Mouse (Mus musculus): ENCODE measurements around the gene Alox12b. TPM values are rescaled to one million over a fixed set of nuclear protein-coding genes. Genes with fewer than 3 reads are reported as not detected.

Gene Alox12b
- polyA plus RNA-seq, 1 experiment from 2014 or later, result not detected

GRCm38 (mm10) chr11:69125919-69126705 lies 30.7 kb upstream of the Alox12b start:
- H3K36me3 ChIP-seq (ENCODE audit: control insufficient read depth, insufficient read depth, low read length), result no peaks in the 10 kb centered on the region
- H3K27me3 ChIP-seq (ENCODE audit: control insufficient read depth, insufficient read depth, low read length), result no peaks in the 10 kb centered on the region
- WGBS, result 12% methylated on average over 20 of the region's 20 CpGs
- no peaks in the 10 kb centered on the region; the same call in 1 of the 2 replicates for H3K4me1 ChIP-seq (ENCODE audit: control insufficient read depth, insufficient read depth, low read length)
- ATAC-seq (ENCODE audit: insufficient number of reproducible peaks, insufficient read depth, low FRiP score, low read depth), result no peak
- H3K9me3 ChIP-seq (ENCODE audit: control insufficient read depth, low read depth, low read length), result no peaks in the 10 kb centered on the region
- H3K4me3 ChIP-seq (ENCODE audit: low read depth, low read length), result peak overlapping the region; percentile 48
- H3K4me2 ChIP-seq (replicated peaks; ENCODE audit: low read depth, low read length), result peak overlapping the region; percentile 79
- H3K9ac ChIP-seq (replicated peaks; ENCODE audit: low read depth, low read length), result peak overlapping the region; percentile 19; the same call in 1 of the 2 replicates
- no peak overlapping the region for H3K27ac ChIP-seq (ENCODE audit: low read length)

- H3K27ac ChIP-seq (ENCODE audit: low read length), result no peak overlapping the region
- no peaks in the 10 kb centered on the region for H3K36me3 ChIP-seq (ENCODE audit: control insufficient read depth, insufficient read depth, low read length)
- 45% methylated on average over 2 of the region's 2 CpGs for WGBS
- no peaks in the 10 kb centered on the region; the same call in 1 of the 2 replicates for H3K4me1 ChIP-seq (ENCODE audit: control insufficient read depth, insufficient read depth, low read length)
- ATAC-seq (ENCODE audit: insufficient number of reproducible peaks, insufficient read depth, low FRiP score, low read depth), result no peak
- no peak overlapping the region for H3K9ac ChIP-seq (replicated peaks; ENCODE audit: low read depth, low read length)
- H3K4me3 ChIP-seq (ENCODE audit: low read depth, low read length), result no peak overlapping the region
- H3K9me3 ChIP-seq (ENCODE audit: control insufficient read depth, low read depth, low read length), result no peaks in the 10 kb centered on the region
- no peaks in the 10 kb centered on the region for H3K27me3 ChIP-seq (ENCODE audit: control insufficient read depth, insufficient read depth, low read length)
- no peak overlapping the region for H3K4me2 ChIP-seq (replicated peaks; ENCODE audit: low read depth, low read length)
Measured at GRCm38 (mm10) chr11:69126706-69127095, 30.1 kb upstream of the Alox12b start.

GRCm38 (mm10) chr11:69128426-69129122 lies 28.2 kb upstream of the Alox12b start:
- Histone ChIP-seq H3K27me3 (ENCODE audit: control insufficient read depth, insufficient read depth, low read length) (no peaks in the 10 kb centered on the region), H3K4me3 (ENCODE audit: low read depth, low read length) (no peak overlapping the region), H3K4me2 (replicated peaks; ENCODE audit: low read depth, low read length) (no peak overlapping the region), H3K27ac (ENCODE audit: low read length) (no peak overlapping the region), H3K9me3 (ENCODE audit: control insufficient read depth, low read depth, low read length) (no peaks in the 10 kb centered on the region), H3K4me1 (ENCODE audit: control insufficient read depth, insufficient read depth, low read length) (no peaks in the 10 kb centered on the region; the same call in 1 of the 2 replicates), H3K36me3 (ENCODE audit: control insufficient read depth, insufficient read depth, low read length) (no peaks in the 10 kb centered on the region), H3K9ac (replicated peaks; ENCODE audit: low read depth, low read length) (no peak overlapping the region)
- ATAC-seq (ENCODE audit: insufficient number of reproducible peaks, insufficient read depth, low FRiP score, low read depth), result no peak
- WGBS, result 59% methylated on average over 8 of the region's 8 CpGs

- peak overlapping the region; percentile 56 for H3K4me2 ChIP-seq (replicated peaks; ENCODE audit: low read depth, low read length)
- H3K9ac ChIP-seq (replicated peaks; ENCODE audit: low read depth, low read length), result no peak overlapping the region; the same call in 1 of the 2 replicates
- 19% methylated on average over 5 of the region's 5 CpGs for WGBS
- no peaks in the 10 kb centered on the region for H3K36me3 ChIP-seq (ENCODE audit: control insufficient read depth, insufficient read depth, low read length)
- no peaks in the 10 kb centered on the region for H3K27me3 ChIP-seq (ENCODE audit: control insufficient read depth, insufficient read depth, low read length)
- ATAC-seq (ENCODE audit: insufficient number of reproducible peaks, insufficient read depth, low FRiP score, low read depth), result no peak
- H3K9me3 ChIP-seq (ENCODE audit: control insufficient read depth, low read depth, low read length), result no peaks in the 10 kb centered on the region
- peak overlapping the region; percentile 38 for H3K4me3 ChIP-seq (ENCODE audit: low read depth, low read length)
- no peak overlapping the region for H3K27ac ChIP-seq (ENCODE audit: low read length)
- no peaks in the 10 kb centered on the region for H3K4me1 ChIP-seq (ENCODE audit: control insufficient read depth, insufficient read depth, low read length)
Measured at GRCm38 (mm10) chr11:69133566-69133922, 23.2 kb upstream of the Alox12b start.

GRCm38 (mm10) chr11:69133923-69134621 lies 22.7 kb upstream of the Alox12b start:
- peak overlapping the region; percentile 38 for H3K4me3 ChIP-seq (ENCODE audit: low read depth, low read length)
- peak; percentile 82; the same call in 1 of the 2 replicates for ATAC-seq (ENCODE audit: insufficient number of reproducible peaks, insufficient read depth, low FRiP score, low read depth)
- 1% methylated on average over 34 of the region's 34 CpGs for WGBS
- H3K9me3 ChIP-seq (ENCODE audit: control insufficient read depth, low read depth, low read length), result no peaks in the 10 kb centered on the region
- peak overlapping the region; percentile 7; the same call in 1 of the 2 replicates for H3K9ac ChIP-seq (replicated peaks; ENCODE audit: low read depth, low read length)
- H3K36me3 ChIP-seq (ENCODE audit: control insufficient read depth, insufficient read depth, low read length), result no peaks in the 10 kb centered on the region
- no peaks in the 10 kb centered on the region for H3K27me3 ChIP-seq (ENCODE audit: control insufficient read depth, insufficient read depth, low read length)
- peak overlapping the region; percentile 56 for H3K4me2 ChIP-seq (replicated peaks; ENCODE audit: low read depth, low read length)
- no peaks in the 10 kb centered on the region for H3K4me1 ChIP-seq (ENCODE audit: control insufficient read depth, insufficient read depth, low read length)
- H3K27ac ChIP-seq (ENCODE audit: low read length), result no peak overlapping the region

- no peak; the same call in 1 of the 2 replicates for ATAC-seq (ENCODE audit: insufficient number of reproducible peaks, insufficient read depth, low FRiP score, low read depth)
- H3K4me2 ChIP-seq (replicated peaks; ENCODE audit: low read depth, low read length), result peak overlapping the region; percentile 56
- H3K9me3 ChIP-seq (ENCODE audit: control insufficient read depth, low read depth, low read length), result no peaks in the 10 kb centered on the region
- H3K4me1 ChIP-seq (ENCODE audit: control insufficient read depth, insufficient read depth, low read length), result no peaks in the 10 kb centered on the region
- H3K36me3 ChIP-seq (ENCODE audit: control insufficient read depth, insufficient read depth, low read length), result no peaks in the 10 kb centered on the region
- H3K27ac ChIP-seq (ENCODE audit: low read length), result no peak overlapping the region
- 25% methylated on average over 8 of the region's 8 CpGs for WGBS
- H3K9ac ChIP-seq (replicated peaks; ENCODE audit: low read depth, low read length), result 0 out of 2 replicates have a peak overlapping the region, but pooled peaks have one; percentile 7
- no peaks in the 10 kb centered on the region for H3K27me3 ChIP-seq (ENCODE audit: control insufficient read depth, insufficient read depth, low read length)
- H3K4me3 ChIP-seq (ENCODE audit: low read depth, low read length), result peak overlapping the region; percentile 38
Measured at GRCm38 (mm10) chr11:69134622-69134968, 22.2 kb upstream of the Alox12b start.

GRCm38 (mm10) chr11:69135361-69135760 lies 21.4 kb upstream of the Alox12b start:
- 91% methylated on average over 6 of the region's 6 CpGs for WGBS
- H3K9ac ChIP-seq (replicated peaks; ENCODE audit: low read depth, low read length), result no peak overlapping the region

GRCm38 (mm10) chr11:69147546-69147945 lies 9.2 kb upstream of the Alox12b start:
- H3K4me2 ChIP-seq (replicated peaks; ENCODE audit: low read depth, low read length), result no peak overlapping the region
- no peak overlapping the region for H3K4me3 ChIP-seq (ENCODE audit: low read depth, low read length)
- H3K27ac ChIP-seq (ENCODE audit: low read length), result no peak overlapping the region
- ATAC-seq (ENCODE audit: insufficient number of reproducible peaks, insufficient read depth, low FRiP score, low read depth), result no peak
- WGBS, result 79% methylated on average over 7 of the region's 7 CpGs
- no peak overlapping the region for H3K9ac ChIP-seq (replicated peaks; ENCODE audit: low read depth, low read length)
- H3K4me1 ChIP-seq (ENCODE audit: control insufficient read depth, insufficient read depth, low read length), result no peaks in the 10 kb centered on the region
- H3K9me3 ChIP-seq (ENCODE audit: control insufficient read depth, low read depth, low read length), result no peaks in the 10 kb centered on the region
- H3K27me3 ChIP-seq (ENCODE audit: control insufficient read depth, insufficient read depth, low read length), result no peaks in the 10 kb centered on the region
- H3K36me3 ChIP-seq (ENCODE audit: control insufficient read depth, insufficient read depth, low read length), result no peaks in the 10 kb centered on the region

More at GRCm38 (mm10) chr11:69135361-69135760, 21.4 kb upstream of the Alox12b start:
- Histone ChIP-seq H3K27me3 (ENCODE audit: control insufficient read depth, insufficient read depth, low read length) (no peaks in the 10 kb centered on the region), H3K4me1 (ENCODE audit: control insufficient read depth, insufficient read depth, low read length) (no peaks in the 10 kb centered on the region), H3K36me3 (ENCODE audit: control insufficient read depth, insufficient read depth, low read length) (no peaks in the 10 kb centered on the region), H3K9me3 (ENCODE audit: control insufficient read depth, low read depth, low read length) (no peaks in the 10 kb centered on the region), H3K4me2 (replicated peaks; ENCODE audit: low read depth, low read length) (no peak overlapping the region), H3K4me3 (ENCODE audit: low read depth, low read length) (no peak overlapping the region), H3K27ac (ENCODE audit: low read length) (no peak overlapping the region)
- no peak for ATAC-seq (ENCODE audit: insufficient number of reproducible peaks, insufficient read depth, low FRiP score, low read depth)

Data from stomach, embryonic 14.5 days (tissue).